Mouse (Mus musculus): ENCODE data around the gene Il17rd. TPM values are rescaled to one million over a fixed set of nuclear protein-coding genes. Genes with fewer than 3 reads are reported as not detected.

The Il17rd gene
- polyA plus RNA-seq (2015; fragmentation: Nextera tagmentation; extraction: Ambion mirVana): 1.9 and 2.3 TPM in 2 replicates

DNA sequence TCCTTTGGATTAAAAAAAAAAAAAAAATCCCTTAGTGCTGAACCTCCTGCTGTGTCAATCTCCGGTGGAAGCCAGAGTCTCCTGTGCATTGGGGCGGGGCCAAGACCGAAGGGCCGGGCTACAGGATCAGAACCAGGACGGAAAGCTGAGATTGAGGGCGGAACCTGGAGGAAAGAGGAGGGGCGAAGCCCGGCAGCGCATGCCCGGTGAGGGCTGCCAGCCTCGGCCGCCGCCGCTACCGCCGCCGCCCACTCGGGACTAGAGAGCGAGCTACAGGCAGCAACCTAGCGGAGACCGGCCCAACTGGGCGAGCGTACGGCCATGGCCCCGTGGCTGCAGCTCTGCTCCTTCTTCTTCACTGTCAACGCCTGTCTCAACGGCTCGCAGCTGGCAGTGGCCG is at the start of gene Il17rd:
Gene Il17rd (plus strand): TSS at position 159 of the 400 bp plus-strand sequence.
- peaks cover 24% of the 10 kb centered on the region for H3K27me3 ChIP-seq
- peak within 1 kb of the TSS; percentile 57 for H3K27ac ChIP-seq
- peaks cover 15% of the 10 kb centered on the region for H3K4me1 ChIP-seq
- under 1% methylated on average over 29 of the region's 29 CpGs for WGBS
- peak within 1 kb of the TSS; percentile 97 for H3K4me2 ChIP-seq
- H3K4me3 ChIP-seq: peak within 1 kb of the TSS; percentile 90
- H3K9me3 ChIP-seq (replicated peaks): no peaks in the 10 kb centered on the region
- peak within 1 kb of the TSS; percentile 80 for H3K9ac ChIP-seq
- peak; percentile 96 for ATAC-seq
- H3K36me3 ChIP-seq (ENCODE audit: poor library complexity, severe bottlenecking): no peaks in the 10 kb centered on the region

DNA sequence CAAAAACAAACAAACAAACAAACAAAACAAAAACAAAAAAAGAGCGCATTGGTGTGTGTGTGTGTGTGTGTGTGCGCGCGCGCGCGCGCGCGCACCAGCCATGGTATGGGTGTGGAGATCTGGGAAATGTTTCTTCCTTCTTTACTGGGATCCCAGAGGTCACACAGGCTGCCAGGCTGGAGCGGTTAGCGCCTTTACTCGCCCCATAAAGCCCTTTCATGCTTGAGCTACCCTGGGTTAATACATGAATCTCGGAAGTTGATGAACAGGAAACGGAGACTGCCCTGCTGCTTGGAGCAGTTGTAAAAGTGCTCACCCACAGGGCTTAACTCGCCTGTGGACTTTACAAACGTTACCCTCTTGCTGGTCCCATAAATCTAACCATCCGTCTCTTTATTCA is 47.1 kb upstream of the Il17rd start:
- WGBS: 60% methylated on average over 18 of the region's 18 CpGs
- H3K4me2 ChIP-seq: no peak overlapping the region
- no peak overlapping the region for H3K9ac ChIP-seq
- ATAC-seq: no peak
- H3K4me3 ChIP-seq: no peak overlapping the region
- H3K4me1 ChIP-seq: peaks cover 6% of the 10 kb centered on the region
- peaks cover 10% of the 10 kb centered on the region; the same call in 1 of the 2 replicates for H3K27me3 ChIP-seq
- no peaks in the 10 kb centered on the region for H3K9me3 ChIP-seq (replicated peaks)
- H3K36me3 ChIP-seq (ENCODE audit: poor library complexity, severe bottlenecking): no peaks in the 10 kb centered on the region
- H3K27ac ChIP-seq: no peak overlapping the region

- Histone ChIP-seq H3K36me3 (ENCODE audit: poor library complexity, severe bottlenecking) (no peaks in the 10 kb centered on the region), H3K27ac (no peak overlapping the region), H3K4me2 (no peak overlapping the region), H3K9ac (no peak overlapping the region), H3K4me1 (peaks cover 6% of the 10 kb centered on the region), H3K4me3 (no peak overlapping the region), H3K9me3 (replicated peaks) (no peaks in the 10 kb centered on the region), H3K27me3 (peaks cover 14% of the 10 kb centered on the region; the same call in 1 of the 2 replicates)
- 83% methylated on average over 3 of the region's 3 CpGs for WGBS
- ATAC-seq: no peak
Measured at GRCm38 (mm10) chr14:26993427-26993826, 45.3 kb upstream of the Il17rd start.

DNA sequence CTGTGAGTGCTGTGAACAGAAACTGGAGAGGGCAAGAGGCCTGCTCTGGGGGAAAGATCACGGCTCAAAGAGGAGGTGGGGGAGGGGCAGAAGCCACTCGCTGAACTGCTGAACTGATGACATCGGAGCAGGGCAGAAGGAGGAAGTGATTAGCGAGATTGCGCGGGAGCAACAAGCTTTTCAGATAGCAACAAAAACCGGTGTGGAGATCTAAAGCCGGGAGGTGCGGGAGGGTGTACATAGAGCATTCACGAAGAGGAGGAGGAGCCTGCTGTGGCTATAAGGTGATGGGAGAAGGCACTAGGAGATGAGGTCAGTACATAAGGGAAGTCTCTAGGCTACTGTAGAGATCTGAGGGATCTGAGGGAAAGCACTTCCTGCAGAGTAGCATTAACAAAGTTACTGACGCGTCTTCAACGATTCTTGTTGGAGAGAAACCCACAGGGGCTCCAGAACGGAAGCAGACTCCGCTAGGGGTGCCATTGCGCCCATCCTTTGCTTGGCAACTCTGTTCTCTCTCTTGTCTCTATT is 44.5 kb upstream of the Il17rd start, which contains the start of gene Hesx1:
Gene Hesx1 (plus strand): TSS at position 206 of the 531 bp plus-strand sequence.
- H3K9me3 ChIP-seq (replicated peaks): no peaks in the 10 kb centered on the region
- peak within 1 kb of the TSS; percentile 27 for H3K4me3 ChIP-seq
- no peak within 1 kb of the TSS for H3K27ac ChIP-seq
- H3K27me3 ChIP-seq: peaks cover 20% of the 10 kb centered on the region
- H3K4me2 ChIP-seq: peak within 1 kb of the TSS; percentile 54
- H3K9ac ChIP-seq: no peak within 1 kb of the TSS
- ATAC-seq: no peak
- H3K36me3 ChIP-seq (ENCODE audit: poor library complexity, severe bottlenecking): no peaks in the 10 kb centered on the region
- H3K4me1 ChIP-seq: peaks cover 6% of the 10 kb centered on the region
- 7% methylated on average over 16 of the region's 16 CpGs for WGBS

DNA sequence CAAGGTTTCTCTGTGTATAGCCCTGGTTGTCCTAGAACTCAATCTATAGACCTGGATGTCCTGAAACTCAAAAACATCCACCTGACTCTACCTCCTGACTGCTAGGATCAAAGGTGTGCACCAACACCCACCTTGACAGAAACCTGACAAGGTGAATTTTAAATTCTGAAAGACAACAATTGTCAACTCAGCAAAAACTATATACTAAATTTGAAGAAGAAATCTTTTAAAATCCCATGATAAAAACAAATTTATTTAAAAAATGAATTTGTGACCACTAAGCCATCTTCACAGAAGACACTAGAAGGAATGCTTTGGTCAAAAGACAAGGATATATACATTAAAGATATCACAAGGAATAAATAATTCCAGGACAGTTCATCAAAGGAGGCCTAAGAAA is 42.5 kb upstream of the Il17rd start:
- Histone ChIP-seq H3K36me3 (ENCODE audit: poor library complexity, severe bottlenecking) (no peaks in the 10 kb centered on the region), H3K9me3 (replicated peaks) (no peaks in the 10 kb centered on the region), H3K9ac (no peak overlapping the region), H3K4me3 (no peak overlapping the region), H3K4me2 (no peak overlapping the region), H3K27ac (no peak overlapping the region), H3K27me3 (peaks cover 39% of the 10 kb centered on the region), H3K4me1 (peaks cover 6% of the 10 kb centered on the region)
- ATAC-seq: no peak

GRCm38 (mm10) chr14:27000386-27000785 is 38.4 kb upstream of the Il17rd start:
- Histone ChIP-seq H3K4me1 (no peaks in the 10 kb centered on the region), H3K9me3 (replicated peaks) (no peaks in the 10 kb centered on the region), H3K27ac (no peak overlapping the region), H3K4me2 (no peak overlapping the region), H3K27me3 (peaks cover 55% of the 10 kb centered on the region), H3K4me3 (no peak overlapping the region), H3K9ac (no peak overlapping the region), H3K36me3 (ENCODE audit: poor library complexity, severe bottlenecking) (no peaks in the 10 kb centered on the region)
- ATAC-seq: no peak
- WGBS: under 1% methylated on average over 11 of the region's 11 CpGs

DNA sequence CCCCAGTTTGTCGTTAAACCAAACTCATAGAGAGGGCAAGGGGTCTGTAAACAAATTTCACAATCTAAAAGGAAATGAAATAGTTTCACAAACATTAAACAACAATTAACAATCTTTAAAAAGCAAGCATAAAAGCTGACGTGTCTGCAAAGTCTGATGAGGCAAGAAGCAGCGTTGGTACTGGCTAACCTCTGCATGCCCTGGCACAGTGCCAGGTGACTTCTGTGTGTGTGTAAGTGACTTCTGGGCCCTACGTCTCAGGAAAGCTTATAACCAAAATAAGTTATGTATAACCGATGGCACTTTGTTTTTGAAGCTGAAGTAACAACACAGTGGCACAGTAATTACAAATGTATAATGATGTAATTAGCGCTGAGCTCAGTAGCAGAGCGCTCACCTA is 33.8 kb upstream of the Il17rd start:
- H3K4me2 ChIP-seq: no peak overlapping the region
- ATAC-seq: no peak
- H3K27me3 ChIP-seq: peaks cover 56% of the 10 kb centered on the region
- WGBS: 61% methylated on average over 7 of the region's 7 CpGs
- H3K36me3 ChIP-seq (ENCODE audit: poor library complexity, severe bottlenecking): no peaks in the 10 kb centered on the region
- no peak overlapping the region for H3K27ac ChIP-seq
- H3K9me3 ChIP-seq (replicated peaks): no peaks in the 10 kb centered on the region
- H3K4me3 ChIP-seq: no peak overlapping the region
- H3K4me1 ChIP-seq: no peaks in the 10 kb centered on the region
- H3K9ac ChIP-seq: no peak overlapping the region

DNA sequence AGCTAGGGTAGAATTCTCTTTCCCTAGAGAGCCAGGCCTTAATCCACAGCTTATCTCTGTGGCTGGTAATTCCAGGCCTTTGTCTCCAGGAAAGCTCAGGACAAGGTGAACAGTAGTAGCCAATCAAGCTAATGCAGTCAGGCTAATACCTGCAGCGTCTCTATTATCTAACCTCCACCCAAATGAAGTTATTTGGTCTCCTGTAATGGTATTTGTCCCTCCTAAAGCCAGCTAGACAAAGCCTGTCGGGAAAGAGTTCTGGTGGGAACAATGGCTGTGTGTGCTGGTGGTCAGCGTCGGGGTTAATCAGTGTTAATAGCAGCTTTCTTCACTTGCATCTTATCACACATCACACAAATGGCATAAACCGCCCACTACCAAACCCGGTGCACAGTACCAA is 32.8 kb upstream of the Il17rd start:
- Histone ChIP-seq H3K4me3 (no peak overlapping the region), H3K9me3 (replicated peaks) (no peaks in the 10 kb centered on the region), H3K27me3 (peaks cover 47% of the 10 kb centered on the region), H3K27ac (no peak overlapping the region), H3K9ac (no peak overlapping the region), H3K4me1 (no peaks in the 10 kb centered on the region), H3K4me2 (no peak overlapping the region), H3K36me3 (ENCODE audit: poor library complexity, severe bottlenecking) (no peaks in the 10 kb centered on the region)
- ATAC-seq: no peak
- WGBS: 2% methylated on average over 6 of the region's 6 CpGs

GRCm38 (mm10) chr14:27011561-27011960 is 27.2 kb upstream of the Il17rd start:
- WGBS: 82% methylated on average over 5 of the region's 5 CpGs
- no peaks in the 10 kb centered on the region for H3K36me3 ChIP-seq (ENCODE audit: poor library complexity, severe bottlenecking)

GRCm38 (mm10) chr14:27013658-27014057 is 25.1 kb upstream of the Il17rd start:
- ATAC-seq: no peak
- H3K4me1 ChIP-seq: no peaks in the 10 kb centered on the region
- WGBS: 89% methylated on average over 4 of the region's 4 CpGs
- H3K4me2 ChIP-seq: no peak overlapping the region
- no peak overlapping the region for H3K27ac ChIP-seq
- no peaks in the 10 kb centered on the region for H3K27me3 ChIP-seq
- H3K36me3 ChIP-seq (ENCODE audit: poor library complexity, severe bottlenecking): no peaks in the 10 kb centered on the region
- no peak overlapping the region for H3K9ac ChIP-seq
- H3K4me3 ChIP-seq: no peak overlapping the region
- H3K9me3 ChIP-seq (replicated peaks): no peaks in the 10 kb centered on the region

More at GRCm38 (mm10) chr14:27011561-27011960, 27.2 kb upstream of the Il17rd start:
- Histone ChIP-seq H3K4me2 (no peak overlapping the region), H3K27ac (no peak overlapping the region), H3K9ac (no peak overlapping the region), H3K4me3 (no peak overlapping the region), H3K27me3 (peaks cover 9% of the 10 kb centered on the region; the same call in 1 of the 2 replicates), H3K4me1 (no peaks in the 10 kb centered on the region), H3K9me3 (replicated peaks) (no peaks in the 10 kb centered on the region)
- no peak for ATAC-seq

GRCm38 (mm10) chr14:27017936-27018335 is 20.8 kb upstream of the Il17rd start:
- H3K4me1 ChIP-seq: no peaks in the 10 kb centered on the region
- no peak for ATAC-seq
- no peaks in the 10 kb centered on the region for H3K36me3 ChIP-seq (ENCODE audit: poor library complexity, severe bottlenecking)
- H3K27ac ChIP-seq: no peak overlapping the region
- H3K9ac ChIP-seq: no peak overlapping the region
- no peaks in the 10 kb centered on the region for H3K27me3 ChIP-seq
- H3K4me3 ChIP-seq: no peak overlapping the region
- WGBS: 92% methylated on average over 2 of the region's 2 CpGs
- no peaks in the 10 kb centered on the region for H3K9me3 ChIP-seq (replicated peaks)
- no peak overlapping the region for H3K4me2 ChIP-seq

DNA sequence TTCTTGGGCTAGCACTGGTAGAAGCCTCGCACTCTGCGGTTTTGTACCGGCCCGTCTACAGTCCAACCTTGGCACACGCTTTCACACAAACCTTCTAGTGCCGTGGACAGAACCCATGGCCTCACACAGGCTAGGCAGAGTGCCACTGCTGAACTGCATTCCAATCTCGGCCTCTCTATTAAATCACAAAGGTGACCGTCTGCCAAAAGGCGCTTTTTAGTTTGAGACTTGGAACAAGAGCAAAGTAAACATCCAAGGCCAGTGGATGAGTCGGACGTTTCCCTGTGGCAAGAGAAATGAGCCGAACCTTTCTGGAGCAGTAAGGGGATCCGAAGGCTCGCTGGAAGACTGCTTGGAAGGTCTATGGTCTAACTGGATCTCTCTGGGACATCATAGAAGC is 18.9 kb upstream of the Il17rd start:
- Histone ChIP-seq H3K4me2 (no peak overlapping the region), H3K4me3 (no peak overlapping the region), H3K9me3 (replicated peaks) (no peaks in the 10 kb centered on the region), H3K27ac (no peak overlapping the region), H3K9ac (no peak overlapping the region), H3K4me1 (no peaks in the 10 kb centered on the region), H3K27me3 (no peaks in the 10 kb centered on the region), H3K36me3 (ENCODE audit: poor library complexity, severe bottlenecking) (no peaks in the 10 kb centered on the region)
- no peak for ATAC-seq
- WGBS: 94% methylated on average over 14 of the region's 14 CpGs

DNA sequence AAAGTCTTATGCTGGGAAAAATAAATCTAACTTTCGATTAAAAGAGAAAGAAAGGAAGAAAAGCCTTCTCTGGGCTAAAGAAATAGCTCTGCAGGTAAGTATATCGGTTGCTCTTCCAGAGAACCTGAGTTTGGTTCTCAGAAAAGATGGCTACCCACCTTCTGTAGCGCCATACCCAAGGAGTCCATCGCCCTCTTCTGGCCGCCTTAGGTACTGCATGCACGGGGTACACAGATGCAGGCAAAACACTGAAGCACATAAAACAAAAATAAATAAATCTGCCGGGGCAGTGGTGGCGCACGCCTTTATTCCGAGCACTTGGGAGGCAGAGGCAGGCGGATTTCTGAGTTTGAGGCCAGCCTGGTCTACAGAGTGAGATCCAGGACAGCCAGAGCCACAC is 15.9 kb upstream of the Il17rd start:
- no peaks in the 10 kb centered on the region for H3K9me3 ChIP-seq (replicated peaks)
- no peak overlapping the region for H3K4me3 ChIP-seq
- no peaks in the 10 kb centered on the region for H3K27me3 ChIP-seq
- ATAC-seq: no peak
- 45% methylated on average over 11 of the region's 11 CpGs for WGBS
- H3K36me3 ChIP-seq (ENCODE audit: poor library complexity, severe bottlenecking): no peaks in the 10 kb centered on the region
- H3K27ac ChIP-seq: no peak overlapping the region
- no peaks in the 10 kb centered on the region for H3K4me1 ChIP-seq
- no peak overlapping the region for H3K4me2 ChIP-seq
- no peak overlapping the region for H3K9ac ChIP-seq
